Mouse (Mus musculus) frontal cortex, postnatal 10 days (tissue): Measurements from ENCODE around the gene Gja1.

Experiments used
- DNase-seq, 2 experiments: peaks; one replicate each; pipeline ENCODE4 v3.0.0; 2022; ENCODE audit warnings: low spot score in 2 of 2, mixed read lengths in 1 of 2

Gja1 gene

GRCm38 (mm10) chr10:56415894-56416570, 38.9 kb downstream of the Gja1 start:
- no peak for DNase-seq

GRCm38 (mm10) chr10:56422518-56422917, 45.4 kb downstream of the Gja1 start:
- no peak for DNase-seq

GRCm38 (mm10) chr10:56425016-56425798, 48.1 kb downstream of the Gja1 start:
- DNase-seq = no peak

- DNase-seq = no peak
Measured at GRCm38 (mm10) chr10:56426369-56426768, 49.2 kb downstream of the Gja1 start.

- no peak for DNase-seq
Measured at GRCm38 (mm10) chr10:56427382-56427781, 50.3 kb downstream of the Gja1 start.

GRCm38 (mm10) chr10:56427827-56428226, 50.7 kb downstream of the Gja1 start:
- DNase-seq = no peak

GRCm38 (mm10) chr10:56429011-56429410, 51.9 kb downstream of the Gja1 start:
- no peak for DNase-seq

- peak in 1 of 2 experiments; percentile 6 for DNase-seq
Measured at GRCm38 (mm10) chr10:56431600-56432389, 54.7 kb downstream of the Gja1 start.

- DNase-seq = no peak
Measured at GRCm38 (mm10) chr10:56432390-56432709, 55.2 kb downstream of the Gja1 start.

GRCm38 (mm10) chr10:56437290-56437689, 60.2 kb downstream of the Gja1 start:
- DNase-seq = no peak

- DNase-seq = no peak
Measured at GRCm38 (mm10) chr10:56439638-56440037, 62.5 kb downstream of the Gja1 start.

GRCm38 (mm10) chr10:56444457-56444856, 67.3 kb downstream of the Gja1 start:
- no peak for DNase-seq

GRCm38 (mm10) chr10:56449030-56449429, 71.9 kb downstream of the Gja1 start:
- DNase-seq = no peak
